Mouse (Mus musculus): Measurements from ENCODE around the gene Ift46. TPM values are rescaled to one million over a fixed set of nuclear protein-coding genes. Genes with fewer than 3 reads are reported as not detected.

Ift46 gene
- total and polyA plus RNA-seq, 3 experiments: 30.2 to 51.9 TPM; not detected in 1

GRCm38 (mm10) chr9:44807141-44807540 is 39.4 kb downstream of the Ift46 start:
- TF ChIP-seq NELFE (IDR thresholded peaks at IDR 0.05; ENCODE audit: low read depth, low read length) (no peak), MYC (IDR thresholded peaks at IDR 0.05; ENCODE audit: low read depth, low read length) (no peak), POLR2AphosphoS5 (IDR thresholded peaks at IDR 0.05; ENCODE audit: borderline replicate concordance, low read depth, low read length) (no peak), POLR2A (IDR thresholded peaks at IDR 0.05; ENCODE audit: control insufficient read depth in 1 of 2, insufficient read depth in 1 of 2, low read depth in 1 of 2, low read length in 2 of 2, poor library complexity in 1 of 2) (no peak), MEF2A (IDR thresholded peaks at IDR 0.05; ENCODE audit: extremely low read depth, insufficient replicate concordance, low read depth, low read length, poor library complexity, severe bottlenecking) (no peak), MAFK (IDR thresholded peaks at IDR 0.05; ENCODE audit: borderline replicate concordance, low read depth, low read length) (no peak), ETS1 (IDR thresholded peaks at IDR 0.05; ENCODE audit: low read depth, low read length) (no peak), TBP (IDR thresholded peaks at IDR 0.05; ENCODE audit: low read depth, low read length) (no peak), ZC3H11A (IDR thresholded peaks at IDR 0.05; ENCODE audit: low read depth, low read length) (no peak), SIN3A (IDR thresholded peaks at IDR 0.05; ENCODE audit: low read length) (no peak), RCOR1 (IDR thresholded peaks at IDR 0.05; ENCODE audit: low read depth, low read length) (no peak), POLR2AphosphoS2 (IDR thresholded peaks at IDR 0.05; ENCODE audit: low read length) (no peak), BHLHE40 (IDR thresholded peaks at IDR 0.05; ENCODE audit: borderline replicate concordance, low read depth, low read length) (no peak)
- DNase-seq (ENCODE audit: low read depth, low spot score): no peak
- no peak overlapping the region for H3K4me3 ChIP-seq (ENCODE audit: control insufficient read depth in 1 of 2, insufficient read depth in 1 of 2, low read depth in 2 of 2, low read length in 2 of 2)
- no peak overlapping the region for H3K27ac ChIP-seq (ENCODE audit: control insufficient read depth, low read depth, low read length)
- H3K9me3 ChIP-seq (replicated peaks; ENCODE audit: insufficient read depth, low read length): no peaks in the 10 kb centered on the region
- H3K4me1 ChIP-seq (ENCODE audit: control insufficient read depth in 1 of 2, insufficient read depth in 2 of 2, low read length in 2 of 2): no peaks in the 10 kb centered on the region
- H3K9ac ChIP-seq (ENCODE audit: control insufficient read depth, low read depth, low read length, poor library complexity, severe bottlenecking): no peak overlapping the region
- H3K36me3 ChIP-seq (ENCODE audit: control insufficient read depth in 1 of 2, insufficient read depth in 2 of 2, low read length in 2 of 2): peaks cover 0 to 13% of the 10 kb centered on the region in 2 experiments; a peak in 2 of 4 replicates
- H3K27me3 ChIP-seq (ENCODE audit: control insufficient read depth in 1 of 2, insufficient read depth in 2 of 2, low read length in 2 of 2): no peaks in the 10 kb centered on the region
- H3K79me2 ChIP-seq (ENCODE audit: control insufficient read depth, insufficient read depth, low read length, poor library complexity): no peaks in the 10 kb centered on the region

GRCm38 (mm10) chr9:44807778-44808177 is 40.1 kb downstream of the Ift46 start:
- Histone ChIP-seq H3K4me1 (ENCODE audit: control insufficient read depth in 1 of 2, insufficient read depth in 2 of 2, low read length in 2 of 2) (no peaks in the 10 kb centered on the region), H3K9ac (ENCODE audit: control insufficient read depth, low read depth, low read length, poor library complexity, severe bottlenecking) (no peak overlapping the region), H3K9me3 (replicated peaks; ENCODE audit: insufficient read depth, low read length) (no peaks in the 10 kb centered on the region), H3K27ac (ENCODE audit: control insufficient read depth, low read depth, low read length) (no peak overlapping the region), H3K79me2 (ENCODE audit: control insufficient read depth, insufficient read depth, low read length, poor library complexity) (no peaks in the 10 kb centered on the region), H3K27me3 (ENCODE audit: control insufficient read depth in 1 of 2, insufficient read depth in 2 of 2, low read length in 2 of 2) (no peaks in the 10 kb centered on the region), H3K4me3 (ENCODE audit: control insufficient read depth in 1 of 2, insufficient read depth in 1 of 2, low read depth in 2 of 2, low read length in 2 of 2) (no peak overlapping the region), H3K36me3 (ENCODE audit: control insufficient read depth in 1 of 2, insufficient read depth in 2 of 2, low read length in 2 of 2) (peaks cover 0 to 16% of the 10 kb centered on the region in 2 experiments; a peak in 2 of 4 replicates)
- no peak for DNase-seq (ENCODE audit: low read depth, low spot score)
- TF ChIP-seq ZC3H11A (IDR thresholded peaks at IDR 0.05; ENCODE audit: low read depth, low read length) (no peak), CHD2 (IDR thresholded peaks at IDR 0.05; ENCODE audit: low read length) (no peak)

- Histone ChIP-seq H3K4me1 (ENCODE audit: control insufficient read depth in 1 of 2, insufficient read depth in 2 of 2, low read length in 2 of 2) (no peaks in the 10 kb centered on the region), H3K27ac (ENCODE audit: control insufficient read depth, low read depth, low read length) (no peak overlapping the region), H3K4me3 (ENCODE audit: control insufficient read depth in 1 of 2, insufficient read depth in 1 of 2, low read depth in 2 of 2, low read length in 2 of 2) (no peak overlapping the region), H3K36me3 (ENCODE audit: control insufficient read depth in 1 of 2, insufficient read depth in 2 of 2, low read length in 2 of 2) (peaks cover 0 to 19% of the 10 kb centered on the region in 2 experiments; a peak in 2 of 4 replicates), H3K9me3 (replicated peaks; ENCODE audit: insufficient read depth, low read length) (no peaks in the 10 kb centered on the region), H3K79me2 (ENCODE audit: control insufficient read depth, insufficient read depth, low read length, poor library complexity) (no peaks in the 10 kb centered on the region), H3K27me3 (ENCODE audit: control insufficient read depth in 1 of 2, insufficient read depth in 2 of 2, low read length in 2 of 2) (no peaks in the 10 kb centered on the region), H3K9ac (ENCODE audit: control insufficient read depth, low read depth, low read length, poor library complexity, severe bottlenecking) (no peak overlapping the region)
- DNase-seq (ENCODE audit: low read depth, low spot score): no peak
- TF ChIP-seq CHD1 (IDR thresholded peaks at IDR 0.05; ENCODE audit: low read depth, low read length) (no peak), UBTF (IDR thresholded peaks at IDR 0.05; ENCODE audit: borderline replicate concordance, insufficient read depth, low read depth, low read length) (no peak), ZNF384 (IDR thresholded peaks at IDR 0.05; ENCODE audit: low read depth, low read length) (no peak), GATA1 (IDR thresholded peaks at IDR 0.05; ENCODE audit: low read depth, low read length) (no peak), CTCF (IDR thresholded peaks at IDR 0.05 in 2 of 3, conservative IDR thresholded peaks at IDR 0.05 in 1 of 3; ENCODE audit: control insufficient read depth in 1 of 3, insufficient read depth in 1 of 3, low read depth in 2 of 3, low read length in 3 of 3, poor library complexity in 1 of 3, severe bottlenecking in 1 of 3) (no peak)
These were observed 42.6 kb downstream of the Ift46 start for GRCm38 (mm10) chr9:44810316-44810715.
